Mouse (Mus musculus) midbrain, embryonic 14.5 days (tissue): Measurements from ENCODE around the gene Pdia2. TPM values are rescaled to one million over a fixed set of nuclear protein-coding genes. Genes with fewer than 3 reads are reported as not detected.

Source experiments
- ATAC-seq: fragments of 200-750 bp; cut with Nextera tagmentation; 2 replicates; pipeline ENCODE4 v1.8.0; 2017; ENCODE audit warnings: moderate number of reproducible peaks, moderate library complexity; ENCODE audit not compliant: low FRiP score, low TSS enrichment
- DNase-seq: peaks from one replicate; pipeline ENCODE4 v3.0.0-alpha.2; 2015
- H3K27ac ChIP-seq: fragments of 300-500 bp; sonication (generic); replicated peaks from 2 replicates; pipeline ENCODE4 v1.5.1; 2014; ENCODE audit warnings: mild to moderate bottlenecking, low read depth, low read length, moderate library complexity
- H3K27me3 ChIP-seq: fragments of 300-500 bp; sonication (generic); 2 replicates; pipeline ENCODE4 v1.6.1; 2014; ENCODE audit warnings: low read length, control low read depth, mixed read lengths; ENCODE audit not compliant: control insufficient read depth, insufficient read depth
- H3K36me3 ChIP-seq: fragments of 300-500 bp; sonication (generic); 2 replicates; pipeline ENCODE4 v1.6.1; 2014; ENCODE audit warnings: low read length, control low read depth; ENCODE audit not compliant: control insufficient read depth, insufficient read depth
- H3K4me1 ChIP-seq: fragments of 300-500 bp; sonication (generic); 2 replicates; pipeline ENCODE4 v1.6.1; 2014; ENCODE audit warnings: mild to moderate bottlenecking, antibody characterized with exemption, low read length, control low read depth; ENCODE audit not compliant: control insufficient read depth, insufficient read depth
- H3K4me2 ChIP-seq: fragments of 300-500 bp; sonication (generic); 2 replicates; pipeline ENCODE4 v1.6.1; 2014; ENCODE audit warnings: mild to moderate bottlenecking, low read length, moderate library complexity
- H3K4me3 ChIP-seq: fragments of 300-500 bp; sonication (generic); replicated peaks from 2 replicates; pipeline ENCODE4 v1.5.1; 2014; ENCODE audit warnings: low read depth, low read length
- H3K9ac ChIP-seq: fragments of 300-500 bp; sonication (generic); replicated peaks from 2 replicates; pipeline ENCODE4 v1.6.1; 2014; ENCODE audit warnings: mild to moderate bottlenecking, low read length, moderate library complexity
- H3K9me3 ChIP-seq: fragments of 300-500 bp; sonication (generic); 2 replicates; pipeline ENCODE4 v1.6.1; 2016; ENCODE audit warnings: low read length, control low read depth, mixed read lengths; ENCODE audit not compliant: control insufficient read depth
- WGBS: fragments of 180-500 bp; shearing (Covaris S2); extraction: QIAGEN DNeasy Blood & Tissue Kit; methylation state at CpG from one replicate; pipeline ENCODE4 v1.1.7; 2014; 5-methylcytosine and 5-hydroxymethylcytosine counted together
- polyA plus RNA-seq: library from polyadenylated mRNA; unstranded; fragments of >200 nt; fragmentation: Nextera tagmentation; extraction: Ambion mirVana; gene quantifications from 2 replicates; pipeline ENCODE4 v1.2.1, GENCODE M21; 2014

Pdia2 gene
- polyA plus RNA-seq, 1 experiment from 2014 or later: not detected

DNA sequence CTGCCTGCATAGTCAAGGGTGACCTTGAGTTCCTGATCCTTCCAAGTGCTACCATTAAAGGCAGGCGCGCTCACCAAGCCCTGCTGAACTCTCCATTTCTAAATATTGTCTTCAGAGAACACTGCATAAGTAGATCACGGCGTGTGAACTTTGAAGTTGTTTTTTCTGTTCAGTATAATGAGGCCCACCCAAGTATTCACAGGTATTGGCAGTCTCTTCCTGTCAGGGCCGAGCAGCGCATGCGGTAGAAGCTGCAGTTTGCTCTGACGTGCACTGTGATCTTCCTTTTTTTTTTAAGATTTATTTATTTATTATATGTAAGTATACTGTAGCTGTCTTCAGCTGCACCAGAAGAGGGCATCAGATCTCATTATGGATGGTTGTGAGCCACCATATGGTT is 35.5 kb upstream of the Pdia2 start:
- Histone ChIP-seq H3K4me2 (no peak overlapping the region), H3K27ac (no peak overlapping the region), H3K9me3 (no peaks in the 10 kb centered on the region), H3K4me1 (no peaks in the 10 kb centered on the region), H3K9ac (no peak overlapping the region), H3K4me3 (no peak overlapping the region), H3K27me3 (no peaks in the 10 kb centered on the region), H3K36me3 (no peaks in the 10 kb centered on the region)
- ATAC-seq (no peak), DNase-seq (no peak)
- 88% methylated on average over 8 of the region's 8 CpGs for whole genome bisulfite sequencing

DNA sequence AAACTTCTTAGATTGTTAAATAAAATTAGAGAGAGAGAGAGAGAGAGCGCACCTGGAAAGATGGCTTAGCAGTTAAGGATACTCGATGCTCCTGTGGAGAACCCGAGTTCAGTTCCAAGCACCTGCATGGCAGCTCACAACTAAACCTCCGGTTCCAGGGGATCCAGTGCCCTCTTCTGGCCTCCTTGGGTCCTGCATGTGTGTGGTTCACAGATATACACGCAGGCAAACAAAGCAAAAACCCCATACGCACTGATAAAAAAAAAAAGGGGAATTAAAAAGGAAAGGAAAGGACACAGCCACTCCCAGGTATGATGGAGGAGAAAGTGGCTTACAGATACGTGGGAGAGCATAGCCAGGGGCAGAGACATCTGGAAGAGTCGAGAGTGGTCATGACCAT is 34.0 kb upstream of the Pdia2 start:
- WGBS: 76% methylated on average over 8 of the region's 8 CpGs
- H3K27me3 ChIP-seq: no peaks in the 10 kb centered on the region

DNA sequence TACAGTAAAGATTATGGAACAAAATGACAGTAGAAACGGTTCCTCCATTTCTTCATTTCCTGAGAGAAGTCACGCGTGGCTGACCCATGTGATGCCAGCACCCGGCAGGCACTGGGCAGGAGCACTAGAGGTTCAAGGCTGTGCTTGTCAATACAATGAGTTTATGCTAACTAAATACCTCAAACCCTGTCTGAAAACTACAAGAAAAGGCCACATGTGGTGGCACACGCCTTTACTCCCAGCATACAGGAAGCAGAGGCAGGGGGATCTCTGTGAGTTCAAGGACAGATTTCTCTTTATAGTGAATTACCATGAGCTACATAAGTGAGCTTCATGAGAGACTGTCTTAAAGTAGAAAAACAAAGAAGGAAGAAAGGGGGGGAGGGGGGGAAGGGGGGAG is 32.3 kb upstream of the Pdia2 start:
- 89% methylated on average over 5 of the region's 5 CpGs for WGBS
- ATAC-seq: no peak

More for the DNA sequence above, 34.0 kb upstream of the Pdia2 start:
- no peak overlapping the region for H3K4me3 ChIP-seq
- H3K9me3 ChIP-seq: no peaks in the 10 kb centered on the region
- no peak overlapping the region for H3K9ac ChIP-seq
- H3K27ac ChIP-seq: no peak overlapping the region
- DNase-seq (no peak), ATAC-seq (no peak)
- no peaks in the 10 kb centered on the region for H3K36me3 ChIP-seq
- no peaks in the 10 kb centered on the region for H3K4me1 ChIP-seq
- no peak overlapping the region for H3K4me2 ChIP-seq

DNA sequence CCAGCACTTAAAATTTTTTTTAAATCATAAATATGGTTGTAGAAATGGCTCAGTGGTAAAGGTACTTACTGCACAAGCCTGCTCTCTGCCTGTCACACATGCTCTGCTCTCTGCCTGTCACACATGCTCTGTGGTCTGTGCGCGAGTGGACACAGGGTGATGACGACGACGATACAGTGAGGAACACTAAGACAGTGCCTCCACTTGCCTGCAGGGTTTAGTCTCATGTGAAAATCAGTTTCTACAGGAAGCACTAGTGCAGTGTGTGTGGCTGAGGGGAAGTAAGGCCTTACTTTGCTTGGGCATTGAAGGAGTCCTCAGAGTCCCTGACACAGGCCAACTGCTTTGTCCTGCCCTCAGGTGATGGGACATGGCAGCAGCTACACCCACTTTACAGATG is 30.9 kb upstream of the Pdia2 start:
- no peak for ATAC-seq
- WGBS: 94% methylated on average over 5 of the region's 5 CpGs

More for the DNA sequence above, 32.3 kb upstream of the Pdia2 start:
- Histone ChIP-seq H3K4me1 (no peaks in the 10 kb centered on the region), H3K9me3 (no peaks in the 10 kb centered on the region), H3K27me3 (no peaks in the 10 kb centered on the region), H3K9ac (no peak overlapping the region), H3K27ac (no peak overlapping the region), H3K36me3 (no peaks in the 10 kb centered on the region), H3K4me2 (no peak overlapping the region), H3K4me3 (no peak overlapping the region)
- DNase-seq: no peak

DNA sequence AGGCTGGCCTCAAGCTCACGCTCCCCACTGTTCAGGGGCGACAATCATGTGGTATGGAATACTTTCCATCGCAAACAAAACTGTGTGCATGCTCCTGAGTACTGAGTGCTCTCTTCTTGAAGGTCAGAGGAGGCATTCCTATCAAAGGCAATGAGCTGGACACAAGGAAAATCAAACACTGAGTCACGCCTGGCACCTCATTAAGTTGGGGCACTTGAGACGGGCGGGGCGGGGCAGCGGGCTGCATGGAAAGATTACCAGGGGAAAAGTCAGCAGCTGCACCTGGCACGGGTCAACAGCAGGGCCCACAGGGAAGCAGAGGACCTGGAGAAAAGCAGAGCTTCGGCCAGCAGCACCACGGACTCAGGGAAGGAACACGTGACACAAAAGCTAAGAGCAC is 26.3 kb upstream of the Pdia2 start:
- no peaks in the 10 kb centered on the region for H3K4me1 ChIP-seq
- H3K36me3 ChIP-seq: peaks cover 2% of the 10 kb centered on the region; the same call in 1 of the 2 replicates
- no peak for DNase-seq
- no peak overlapping the region for H3K4me2 ChIP-seq
- H3K9me3 ChIP-seq: no peaks in the 10 kb centered on the region
- no peak overlapping the region for H3K4me3 ChIP-seq
- 90% methylated on average over 12 of the region's 12 CpGs for WGBS
- no peak for ATAC-seq
- H3K27ac ChIP-seq: no peak overlapping the region
- H3K27me3 ChIP-seq: no peaks in the 10 kb centered on the region
- no peak overlapping the region for H3K9ac ChIP-seq

More for the DNA sequence above, 30.9 kb upstream of the Pdia2 start:
- Histone ChIP-seq H3K4me2 (no peak overlapping the region), H3K27me3 (no peaks in the 10 kb centered on the region), H3K9ac (no peak overlapping the region), H3K27ac (no peak overlapping the region), H3K4me1 (no peaks in the 10 kb centered on the region), H3K4me3 (no peak overlapping the region), H3K9me3 (no peaks in the 10 kb centered on the region), H3K36me3 (no peaks in the 10 kb centered on the region; the same call in 1 of the 2 replicates)
- no peak for DNase-seq

DNA sequence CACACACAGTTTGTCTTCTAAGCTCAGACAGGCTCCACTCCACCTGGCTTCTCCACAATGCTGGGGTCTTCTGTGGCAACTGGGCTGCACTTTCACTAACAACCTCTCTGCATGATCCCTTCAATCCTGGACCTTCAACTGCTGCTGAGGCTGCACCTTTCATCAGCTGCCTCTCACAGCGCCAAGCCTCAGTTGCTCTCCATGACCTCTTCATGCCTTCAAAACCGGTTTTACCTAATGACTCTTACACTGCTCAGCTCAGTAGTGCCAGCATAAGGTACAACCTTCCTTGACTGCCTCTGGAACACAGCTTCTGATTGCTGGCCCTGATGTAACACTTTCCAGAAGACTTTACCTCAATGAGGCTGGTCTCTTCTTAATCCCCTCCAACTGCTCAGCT is 22.6 kb upstream of the Pdia2 start:
- no peak overlapping the region for H3K4me3 ChIP-seq
- H3K4me2 ChIP-seq: no peak overlapping the region
- H3K9ac ChIP-seq: no peak overlapping the region
- peaks cover 18% of the 10 kb centered on the region for H3K36me3 ChIP-seq
- no peaks in the 10 kb centered on the region for H3K9me3 ChIP-seq
- DNase-seq (no peak), ATAC-seq (no peak)
- no peaks in the 10 kb centered on the region for H3K27me3 ChIP-seq
- H3K4me1 ChIP-seq: no peaks in the 10 kb centered on the region
- no peak overlapping the region for H3K27ac ChIP-seq
- WGBS: 68% methylated on average over 2 of the region's 2 CpGs

DNA sequence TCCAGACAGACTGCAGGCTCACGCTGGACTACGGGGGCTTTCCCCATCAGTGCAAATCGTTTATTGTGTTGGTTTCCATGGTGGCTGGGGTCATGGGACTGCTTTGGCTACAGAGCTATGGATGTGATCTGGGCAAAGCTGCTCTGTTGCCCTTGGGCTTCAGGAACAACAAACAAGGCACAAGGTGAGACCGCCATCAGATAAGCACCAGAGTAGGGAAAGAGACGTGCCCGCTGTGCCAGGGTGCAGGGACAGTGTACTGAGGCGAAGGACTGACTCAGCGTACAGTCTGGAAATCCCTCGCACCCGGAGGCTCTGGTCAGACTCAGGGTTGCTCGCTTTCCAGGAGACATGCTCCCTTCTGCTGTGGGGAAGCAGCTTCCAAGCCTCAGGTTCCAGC is 13.8 kb upstream of the Pdia2 start:
- no peaks in the 10 kb centered on the region for H3K27me3 ChIP-seq
- ATAC-seq (no peak), DNase-seq (no peak)
- no peaks in the 10 kb centered on the region for H3K4me1 ChIP-seq
- peaks cover 17% of the 10 kb centered on the region; the same call in 1 of the 2 replicates for H3K36me3 ChIP-seq
- H3K9ac ChIP-seq: no peak overlapping the region
- H3K9me3 ChIP-seq: no peaks in the 10 kb centered on the region
- 88% methylated on average over 11 of the region's 11 CpGs for WGBS
- no peak overlapping the region for H3K27ac ChIP-seq
- no peak overlapping the region for H3K4me3 ChIP-seq
- H3K4me2 ChIP-seq: no peak overlapping the region

DNA sequence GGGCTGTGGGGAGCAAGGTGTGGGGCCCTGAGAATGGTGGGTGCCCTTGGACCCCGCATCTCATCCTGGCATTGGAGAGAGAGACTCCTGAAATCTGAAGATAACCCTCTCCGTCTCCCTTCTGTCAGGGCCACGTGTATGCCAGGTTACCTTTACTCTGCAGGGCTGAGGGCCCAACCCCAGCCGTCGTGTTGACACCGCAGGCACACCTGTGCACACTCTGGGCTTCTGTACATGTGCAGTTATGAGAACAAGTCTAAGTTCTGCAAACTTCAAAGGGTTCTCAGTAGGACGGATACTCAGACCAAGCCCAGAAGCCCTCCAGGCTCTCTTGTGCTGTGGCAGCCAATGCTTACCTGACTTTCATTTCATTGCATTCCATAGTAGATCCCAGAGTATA is 13.4 kb upstream of the Pdia2 start:
- DNase-seq: no peak
- peaks cover 17% of the 10 kb centered on the region; the same call in 1 of the 2 replicates for H3K36me3 ChIP-seq
- ATAC-seq: no peak
- H3K27ac ChIP-seq: no peak overlapping the region
- no peaks in the 10 kb centered on the region for H3K27me3 ChIP-seq
- H3K4me2 ChIP-seq: no peak overlapping the region
- no peaks in the 10 kb centered on the region for H3K4me1 ChIP-seq
- WGBS: 89% methylated on average over 7 of the region's 7 CpGs
- no peak overlapping the region for H3K9ac ChIP-seq
- no peak overlapping the region for H3K4me3 ChIP-seq
- H3K9me3 ChIP-seq: no peaks in the 10 kb centered on the region

DNA sequence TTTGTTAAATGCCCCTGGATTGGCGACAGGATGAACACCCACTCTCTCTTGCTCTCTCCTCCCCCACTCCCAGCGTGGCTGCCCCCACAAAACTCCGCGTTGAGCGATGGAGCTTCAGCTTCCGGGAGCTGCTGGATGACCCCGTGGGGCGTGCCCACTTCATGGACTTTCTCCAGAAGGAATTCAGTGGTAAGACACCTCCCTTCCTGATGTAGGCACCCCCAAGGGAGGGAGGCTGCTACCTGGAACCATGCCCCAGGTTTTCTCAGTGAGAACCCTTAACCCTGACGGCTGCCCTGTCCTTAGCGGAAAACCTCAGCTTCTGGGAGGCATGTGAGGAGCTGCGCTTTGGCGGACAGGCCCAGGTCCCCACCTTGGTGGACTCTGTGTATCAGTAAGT is 8.8 kb upstream of the Pdia2 start, which contains the start of gene Arhgdig:
Gene Arhgdig, minus strand, starts transcription at position 101 of the 400 bp plus-strand sequence.
- Histone ChIP-seq H3K4me2 (no peak within 1 kb of the TSS), H3K4me3 (no peak within 1 kb of the TSS), H3K9ac (no peak within 1 kb of the TSS), H3K9me3 (no peaks in the 10 kb centered on the region), H3K4me1 (peaks cover 8% of the 10 kb centered on the region; the same call in 1 of the 2 replicates), H3K27me3 (peaks cover 22% of the 10 kb centered on the region), H3K36me3 (no peaks in the 10 kb centered on the region), H3K27ac (no peak within 1 kb of the TSS)
- 91% methylated on average over 12 of the region's 12 CpGs for WGBS
- ATAC-seq (no peak), DNase-seq (no peak)
